Mouse (Mus musculus) bone marrow, adult 2 months (tissue): ENCODE results near the gene Ube2k. TPM values are rescaled to one million over a fixed set of nuclear protein-coding genes. Genes with fewer than 3 reads are reported as not detected.

Experiments
- H3K27ac ChIP-seq: fragments of 200-500 bp; 2 replicates; pipeline ENCODE4 v1.5.1; 2012; ENCODE audit warnings: low read depth, mild to moderate bottlenecking, control low read depth, inconsistent platforms, low read length; ENCODE audit not compliant: control insufficient read depth, poor library complexity, insufficient read depth
- H3K4me1 ChIP-seq: fragments of 200-500 bp; 2 replicates; pipeline ENCODE4 v1.6.1; 2011; ENCODE audit warnings: low read length; ENCODE audit not compliant: control insufficient read depth, insufficient read depth
- H3K4me3 ChIP-seq: fragments of 200-500 bp; replicated peaks from 2 replicates; pipeline ENCODE3; 2011; ENCODE audit warnings: mild to moderate bottlenecking, low read depth, low read length, control low read depth; ENCODE audit not compliant: control insufficient read depth
- CTCF ChIP-seq: fragments of 200-500 bp; IDR thresholded peaks from 2 replicates; pipeline ENCODE4 v1.5.1; 2011; ENCODE audit warnings: low read length, control low read depth; ENCODE audit not compliant: control insufficient read depth, insufficient read depth
- POLR2A ChIP-seq: fragments of 200-500 bp; IDR thresholded peaks from 2 replicates; pipeline ENCODE4 v1.6.1; 2011; ENCODE audit warnings: low read depth, mild to moderate bottlenecking, control low read depth, low read length, borderline replicate concordance; ENCODE audit not compliant: control insufficient read depth
- WGBS: fragments of 180-500 bp; shearing (Covaris S2); methylation state at CpG from one replicate; pipeline ENCODE4 v1.1.7; 2018; 5-methylcytosine and 5-hydroxymethylcytosine counted together
- polyA plus RNA-seq: library from polyadenylated mRNA; stranded (reverse); fragments of >200 nt; gene quantifications from 2 replicates; pipeline ENCODE4 v1.2.4, GENCODE M21; 2011; ENCODE audit warnings: low replicate concordance; ENCODE audit not compliant: missing spikeins, insufficient read depth, insufficient read length

Gene Ube2k
- polyA plus RNA-seq, 1 experiment = 126 TPM

GRCm38 (mm10) chr5:65544616-65545015, 7.6 kb downstream of the Ube2k start:
- TF ChIP-seq POLR2A = no peak
- no peak for TF ChIP-seq CTCF
- H3K27ac ChIP-seq = no peak overlapping the region
- WGBS = 80% methylated on average over 2 of the region's 2 CpGs
- H3K4me1 ChIP-seq = no peaks in the 10 kb centered on the region
- no peak overlapping the region for H3K4me3 ChIP-seq

GRCm38 (mm10) chr5:65549677-65550076, 12.6 kb downstream of the Ube2k start:
- TF ChIP-seq CTCF = no peak
- no peak for TF ChIP-seq POLR2A
- WGBS = 93% methylated on average over 1 of the region's 1 CpGs
- no peaks in the 10 kb centered on the region for H3K4me1 ChIP-seq
- H3K4me3 ChIP-seq = no peak overlapping the region
- H3K27ac ChIP-seq = no peak overlapping the region

- TF ChIP-seq CTCF = no peak
- Histone ChIP-seq H3K4me3 (no peak overlapping the region), H3K4me1 (no peaks in the 10 kb centered on the region), H3K27ac (no peak overlapping the region)
These were observed 20.1 kb downstream of the Ube2k start for GRCm38 (mm10) chr5:65557109-65557508.

GRCm38 (mm10) chr5:65561125-65561893, 24.3 kb downstream of the Ube2k start:
- TF ChIP-seq CTCF (no peak), POLR2A (no peak)
- Histone ChIP-seq H3K4me3 (no peak overlapping the region), H3K27ac (no peak overlapping the region), H3K4me1 (no peaks in the 10 kb centered on the region)
- WGBS = 47% methylated on average over 20 of the region's 20 CpGs

GRCm38 (mm10) chr5:65565486-65565885, 28.5 kb downstream of the Ube2k start:
- H3K27ac ChIP-seq = no peak overlapping the region
- H3K4me3 ChIP-seq = no peak overlapping the region
- H3K4me1 ChIP-seq = no peaks in the 10 kb centered on the region
- WGBS = 71% methylated on average over 2 of the region's 2 CpGs
- TF ChIP-seq POLR2A (no peak), CTCF (no peak)

- H3K27ac ChIP-seq = no peak overlapping the region
- H3K4me1 ChIP-seq = no peaks in the 10 kb centered on the region
- no peak overlapping the region for H3K4me3 ChIP-seq
- no peak for TF ChIP-seq POLR2A
- TF ChIP-seq CTCF = no peak
- 81% methylated on average over 2 of the region's 2 CpGs for WGBS
These were observed 37.8 kb downstream of the Ube2k start for GRCm38 (mm10) chr5:65574876-65575275.

DNA sequence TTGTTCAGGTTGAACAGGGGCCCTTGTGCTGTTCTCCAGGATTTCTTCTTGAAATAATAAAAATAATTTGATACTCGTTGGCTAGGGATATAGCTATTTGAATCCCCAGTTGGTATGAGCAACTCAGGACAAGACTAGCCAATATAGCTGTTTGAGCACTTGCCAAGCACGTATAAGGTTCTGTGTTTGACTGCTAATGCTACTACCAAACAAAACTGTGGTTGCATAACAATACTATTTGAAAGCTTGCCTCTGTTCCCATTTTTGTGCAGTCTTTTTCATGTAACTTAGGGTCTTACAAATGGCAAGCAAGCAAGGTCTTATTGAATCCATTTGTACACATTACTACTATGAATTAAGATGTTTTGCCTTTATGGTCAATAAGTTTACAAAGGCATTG, 38.9 kb downstream of the Ube2k start:
- TF ChIP-seq CTCF = no peak
- no peak for TF ChIP-seq POLR2A
- no peak overlapping the region for H3K27ac ChIP-seq
- no peaks in the 10 kb centered on the region for H3K4me1 ChIP-seq
- 72% methylated on average over 2 of the region's 2 CpGs for WGBS
- H3K4me3 ChIP-seq = no peak overlapping the region

- H3K4me1 ChIP-seq = no peaks in the 10 kb centered on the region
- 83% methylated on average over 3 of the region's 3 CpGs for WGBS
- no peak overlapping the region for H3K27ac ChIP-seq
- no peak overlapping the region for H3K4me3 ChIP-seq
- no peak for TF ChIP-seq POLR2A
- no peak for TF ChIP-seq CTCF
These were observed 41.5 kb downstream of the Ube2k start for GRCm38 (mm10) chr5:65578545-65578944.

DNA sequence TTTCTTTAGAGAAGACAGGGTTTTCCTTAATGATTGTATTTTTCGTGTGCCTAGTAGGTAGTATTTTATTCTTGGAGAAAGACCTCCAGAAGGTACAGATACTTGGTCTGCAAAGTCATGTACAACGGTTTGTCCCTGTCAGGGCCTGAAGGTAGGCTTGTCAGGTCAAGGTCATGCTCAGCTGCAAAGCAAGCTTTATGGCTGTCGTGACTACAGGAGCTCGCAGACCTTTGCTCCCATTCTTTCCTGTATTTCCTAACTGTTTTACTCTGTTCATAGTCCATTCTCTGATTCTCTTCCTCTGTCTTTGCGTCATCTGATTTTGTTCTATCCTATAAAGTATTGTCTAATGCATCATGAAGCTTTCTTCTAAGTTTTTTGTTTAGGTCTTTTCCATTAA, 49.3 kb downstream of the Ube2k start:
- 88% methylated on average over 5 of the region's 5 CpGs for WGBS
- TF ChIP-seq CTCF = no peak
- TF ChIP-seq POLR2A = no peak

More for the DNA sequence above, 49.3 kb downstream of the Ube2k start:
- Histone ChIP-seq H3K27ac (no peak overlapping the region), H3K4me1 (no peaks in the 10 kb centered on the region), H3K4me3 (no peak overlapping the region)
